Mouse (Mus musculus) olfactory bulb, adult 2 months (tissue): ENCODE results near the gene Iqcn. TPM values are rescaled to one million over a fixed set of nuclear protein-coding genes. Genes with fewer than 3 reads are reported as not detected.
A peak's percentile ranks its signal among the peaks of the same experiment; 100 is the strongest.

Source experiments
- H3K27ac ChIP-seq: fragments of 200-500 bp; 2 replicates; pipeline ENCODE4 v1.5.1; 2012; ENCODE audit warnings: low read depth, low read length; ENCODE audit not compliant: insufficient read depth
- H3K4me1 ChIP-seq: fragments of 200-500 bp; 2 replicates; pipeline ENCODE4 v1.6.1; 2012; ENCODE audit warnings: low read length; ENCODE audit not compliant: control insufficient read depth, insufficient read depth
- H3K4me3 ChIP-seq: fragments of 200-500 bp; 2 replicates; pipeline ENCODE4 v1.5.1; 2012; ENCODE audit warnings: mild to moderate bottlenecking, low read depth, low read length, moderate library complexity; ENCODE audit not compliant: insufficient read depth
- CTCF ChIP-seq: fragments of 200-500 bp; IDR thresholded peaks from 2 replicates; pipeline ENCODE4 v1.5.1; 2012; ENCODE audit warnings: low read depth, mild to moderate bottlenecking, low read length, moderate library complexity; ENCODE audit not compliant: insufficient read depth
- POLR2A ChIP-seq: fragments of 200-500 bp; IDR thresholded peaks from 2 replicates; pipeline ENCODE4 v1.6.1; 2012; ENCODE audit warnings: mild to moderate bottlenecking, low read depth, low read length, moderate library complexity; ENCODE audit not compliant: insufficient read depth
- WGBS: fragments of 180-500 bp; shearing (Covaris S2); methylation state at CpG from one replicate; pipeline ENCODE4 v1.1.7; 2018; 5-methylcytosine and 5-hydroxymethylcytosine counted together
- polyA plus RNA-seq: library from polyadenylated mRNA; stranded (reverse); fragments of >200 nt; gene quantifications from 2 replicates; pipeline ENCODE4 v1.2.4, GENCODE M21; 2012; ENCODE audit warnings: low replicate concordance; ENCODE audit not compliant: missing spikeins, insufficient read depth, insufficient read length

Iqcn gene
- not detected in 2 replicates for polyA plus RNA-seq

DNA sequence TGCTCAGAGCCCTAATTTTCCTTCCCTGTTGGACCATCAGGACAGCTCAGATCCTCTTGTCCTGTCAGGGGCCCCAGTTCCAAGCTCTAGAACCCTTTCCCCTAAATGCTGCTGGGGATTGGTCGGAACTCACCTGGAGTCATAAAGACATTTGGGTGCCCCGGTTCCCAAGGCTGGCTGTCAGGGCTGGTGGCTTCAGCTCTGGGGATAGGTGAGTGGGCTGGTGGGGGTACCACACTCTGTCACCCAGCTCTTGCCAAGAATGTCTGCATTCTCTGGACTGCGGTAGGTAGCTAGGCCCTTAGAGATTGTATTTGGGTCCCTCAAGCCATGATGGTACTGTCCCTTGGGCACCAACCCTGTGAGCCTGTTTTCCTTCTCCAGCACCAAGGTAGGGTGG lies at the start of gene Iqcn:
Iqcn (plus strand) TSS at position 171 of the 400 bp plus-strand sequence.
- Histone ChIP-seq H3K4me3 (no peak within 1 kb of the TSS), H3K4me1 (peaks cover 20% of the 10 kb centered on the region), H3K27ac (no peak within 1 kb of the TSS; the same call in 1 of the 2 replicates)
- no peak for TF ChIP-seq POLR2A
- TF ChIP-seq CTCF = no peak
- WGBS = 89% methylated on average over 3 of the region's 3 CpGs

DNA sequence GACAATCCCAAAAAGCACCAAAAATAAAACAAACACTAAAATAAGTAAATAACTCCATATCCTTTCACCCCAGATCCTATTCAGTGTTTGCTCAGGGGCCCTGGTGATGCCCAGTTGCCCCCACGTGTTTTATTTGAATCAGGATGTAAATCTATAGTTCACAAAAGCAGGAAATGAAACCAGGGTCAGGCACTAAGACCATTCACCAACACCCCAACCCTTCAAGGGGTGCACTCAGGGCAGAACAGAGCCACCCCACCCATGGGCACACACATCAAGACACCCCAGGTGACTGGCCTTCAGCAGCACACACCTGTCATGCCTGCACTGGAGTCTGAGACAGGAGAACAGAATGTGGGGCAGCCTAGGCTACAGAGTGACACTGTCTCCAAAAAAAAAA lies 49.1 kb upstream of the Iqcn start:
- no peak for TF ChIP-seq CTCF
- TF ChIP-seq POLR2A = no peak
- Histone ChIP-seq H3K4me1 (peaks cover 12% of the 10 kb centered on the region), H3K27ac (no peak overlapping the region), H3K4me3 (no peak overlapping the region)
- WGBS = 58% methylated on average over 1 of the region's 1 CpGs

- H3K27ac ChIP-seq = no peak overlapping the region
- TF ChIP-seq POLR2A = no peak
- TF ChIP-seq CTCF = no peak
Observed at GRCm38 (mm10) chr8:70655469-70655868, 47.8 kb upstream of the Iqcn start.

GRCm38 (mm10) chr8:70656193-70656790 lies 47.0 kb upstream of the Iqcn start:
- 46% methylated on average over 13 of the region's 13 CpGs for WGBS
- no peak overlapping the region for H3K27ac ChIP-seq
- no peak for TF ChIP-seq POLR2A
- no peak for TF ChIP-seq CTCF

More at GRCm38 (mm10) chr8:70655469-70655868, 47.8 kb upstream of the Iqcn start:
- 71% methylated on average over 2 of the region's 2 CpGs for WGBS
- Histone ChIP-seq H3K4me1 (peaks cover 17% of the 10 kb centered on the region), H3K4me3 (no peak overlapping the region)

GRCm38 (mm10) chr8:70657214-70657613 lies 46.0 kb upstream of the Iqcn start:
- Histone ChIP-seq H3K27ac (no peak overlapping the region), H3K4me1 (peaks cover 18% of the 10 kb centered on the region), H3K4me3 (no peak overlapping the region)
- 96% methylated on average over 3 of the region's 3 CpGs for WGBS
- TF ChIP-seq CTCF (no peak), POLR2A (no peak)

More at GRCm38 (mm10) chr8:70656193-70656790, 47.0 kb upstream of the Iqcn start:
- peaks cover 18% of the 10 kb centered on the region for H3K4me1 ChIP-seq
- H3K4me3 ChIP-seq = no peak overlapping the region

GRCm38 (mm10) chr8:70657739-70658138 lies 45.5 kb upstream of the Iqcn start:
- TF ChIP-seq POLR2A (no peak), CTCF (no peak)
- Histone ChIP-seq H3K4me1 (peaks cover 18% of the 10 kb centered on the region), H3K27ac (no peak overlapping the region), H3K4me3 (no peak overlapping the region)
- 87% methylated on average over 2 of the region's 2 CpGs for WGBS

DNA sequence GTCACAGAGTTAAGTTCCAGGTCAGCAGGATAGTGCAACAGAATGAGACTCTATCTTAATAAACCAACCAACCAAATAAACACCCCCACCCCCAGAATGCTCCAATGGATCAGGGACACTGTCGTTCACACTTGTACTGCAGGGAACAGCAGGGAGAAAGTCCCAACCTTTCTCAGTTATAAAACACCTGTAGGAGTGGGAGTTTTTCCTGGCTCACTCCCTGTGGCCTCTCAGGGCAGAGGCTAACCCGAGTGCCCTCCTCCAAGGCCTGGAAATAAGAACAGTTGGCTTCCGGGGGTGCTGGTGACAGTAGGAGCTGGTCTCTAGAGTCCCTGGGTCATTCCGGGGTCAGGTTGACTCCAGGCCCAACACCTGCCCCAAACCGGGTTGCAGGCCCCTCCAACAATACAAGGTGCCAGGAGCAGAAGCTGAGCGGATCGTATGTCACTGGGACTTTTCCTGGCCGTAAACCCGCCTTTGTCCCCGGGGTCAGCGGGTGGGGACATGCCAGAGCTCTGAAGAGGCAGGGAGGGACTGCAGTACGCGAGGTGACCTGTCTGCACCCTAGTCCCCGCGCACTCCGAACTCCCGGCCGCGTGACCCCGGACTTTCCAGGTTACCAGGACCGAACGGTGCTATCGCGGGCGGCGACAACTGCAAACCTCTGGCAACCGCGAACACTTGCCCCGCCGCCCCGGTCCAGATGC lies 44.2 kb upstream of the Iqcn start:
- 1% methylated on average over 31 of the region's 31 CpGs for WGBS
- H3K27ac ChIP-seq = no peak overlapping the region

GRCm38 (mm10) chr8:70659604-70660272 lies 43.5 kb upstream of the Iqcn start:
- 1% methylated on average over 44 of the region's 44 CpGs for WGBS
- TF ChIP-seq CTCF = no peak
- TF ChIP-seq POLR2A = no peak
- peaks cover 18% of the 10 kb centered on the region for H3K4me1 ChIP-seq
- H3K4me3 ChIP-seq = peak overlapping the region; percentile 78
- no peak overlapping the region for H3K27ac ChIP-seq

More for the DNA sequence above, 44.2 kb upstream of the Iqcn start:
- H3K4me1 ChIP-seq = peaks cover 18% of the 10 kb centered on the region
- H3K4me3 ChIP-seq = peak overlapping the region; percentile 78
- TF ChIP-seq POLR2A (no peak), CTCF (peak; percentile 13; the same call in 1 of the 2 replicates)
